Mouse (Mus musculus) brain, embryonic 14.5 days (tissue): ENCODE results near the gene Ccdc73. TPM values are rescaled to one million over a fixed set of nuclear protein-coding genes. Genes with fewer than 3 reads are reported as not detected.

Experiments
- DNase-seq: peaks from one replicate; pipeline ENCODE4 v3.0.0-alpha.2; 2011; ENCODE audit warnings: low read depth
- CTCF ChIP-seq: fragments of 200-500 bp; IDR thresholded peaks from 2 replicates; pipeline ENCODE4 v1.5.1; 2012; ENCODE audit warnings: inconsistent platforms, mild to moderate bottlenecking, moderate library complexity, borderline replicate concordance; ENCODE audit not compliant: insufficient read depth, insufficient read length; ENCODE audit errors: extremely low read depth
- POLR2A ChIP-seq: fragments of 200-500 bp; IDR thresholded peaks from 2 replicates; pipeline ENCODE4 v1.6.1; 2012; ENCODE audit warnings: mild to moderate bottlenecking, inconsistent platforms, borderline replicate concordance; ENCODE audit not compliant: poor library complexity, insufficient read depth, insufficient read length, severe bottlenecking; ENCODE audit errors: extremely low read depth
- polyA plus RNA-seq: library from polyadenylated mRNA; depleted of rRNA; stranded (reverse); fragments of >200 nt; gene quantifications from 2 replicates; pipeline ENCODE4 v1.2.3, GENCODE M21; 2012; rRNA removed

Gene Ccdc73
- polyA plus RNA-seq, 1 experiment: 3.4 TPM

- no peak for DNase-seq
- TF ChIP-seq POLR2A: no peak
- TF ChIP-seq CTCF: no peak
Observed at GRCm38 (mm10) chr2:105037956-105038569, 170.5 kb downstream of the Ccdc73 start.

GRCm38 (mm10) chr2:105038879-105039278, 171.3 kb downstream of the Ccdc73 start:
- no peak for TF ChIP-seq CTCF
- no peak for TF ChIP-seq POLR2A
- no peak for DNase-seq

GRCm38 (mm10) chr2:105040859-105041258, 173.3 kb downstream of the Ccdc73 start:
- TF ChIP-seq POLR2A: no peak
- TF ChIP-seq CTCF: no peak
- no peak for DNase-seq

GRCm38 (mm10) chr2:105043152-105043551, 175.5 kb downstream of the Ccdc73 start:
- DNase-seq: no peak
- no peak for TF ChIP-seq CTCF
- TF ChIP-seq POLR2A: no peak

GRCm38 (mm10) chr2:105048301-105048700, 180.7 kb downstream of the Ccdc73 start:
- TF ChIP-seq CTCF (no peak), POLR2A (no peak)
- no peak for DNase-seq

- TF ChIP-seq POLR2A (no peak), CTCF (no peak)
- no peak for DNase-seq
Observed at GRCm38 (mm10) chr2:105055529-105055928, 187.9 kb downstream of the Ccdc73 start.

- no peak for TF ChIP-seq POLR2A
- TF ChIP-seq CTCF: no peak
- DNase-seq: no peak
Observed at GRCm38 (mm10) chr2:105058577-105059116, 191.0 kb downstream of the Ccdc73 start.

- no peak for DNase-seq
- TF ChIP-seq CTCF (no peak), POLR2A (no peak)
Observed at GRCm38 (mm10) chr2:105062741-105063372, 195.3 kb downstream of the Ccdc73 start.

Other genes starting within 250 kb of the Ccdc73 start
- 25.5 and 33.9 TPM in 2 replicates for gene Tcp11l1, start 155.6 kb upstream of the Ccdc73 start, polyA plus RNA-seq
- 0.08 TPM in 1 of 2 replicates, not detected in the other for gene Pin1rt1, start 151.4 kb upstream of the Ccdc73 start, polyA plus RNA-seq
- gene Depdc7, start 124.9 kb upstream of the Ccdc73 start, polyA plus RNA-seq: 1.6 and 2.2 TPM in 2 replicates
- gene Qser1, start 51.0 kb upstream of the Ccdc73 start, polyA plus RNA-seq: 20.4 and 21.9 TPM in 2 replicates
- 0.20 and 0.55 TPM in 2 replicates for gene Prrg4, start 17.9 kb upstream of the Ccdc73 start, polyA plus RNA-seq
- 110 and 115 TPM in 2 replicates for gene Eif3m, start 149.3 kb downstream of the Ccdc73 start, polyA plus RNA-seq
- not detected in 2 replicates for gene Gm11060, start 224.2 kb downstream of the Ccdc73 start, polyA plus RNA-seq